Mouse (Mus musculus): ENCODE measurements at regions not wholly inside any gene's neighbourhood (a gene's known extent, or its start where the extent isn't known, plus 50 kb on each side); places are given as distances from the start of the nearest gene placed in this dataset.

- no peak for DNase-seq (ENCODE audit: low read depth)
Measured at GRCm38 (mm10) chr2:8628007-8628406, 1118.6 kb upstream of the Celf2 start.

DNA sequence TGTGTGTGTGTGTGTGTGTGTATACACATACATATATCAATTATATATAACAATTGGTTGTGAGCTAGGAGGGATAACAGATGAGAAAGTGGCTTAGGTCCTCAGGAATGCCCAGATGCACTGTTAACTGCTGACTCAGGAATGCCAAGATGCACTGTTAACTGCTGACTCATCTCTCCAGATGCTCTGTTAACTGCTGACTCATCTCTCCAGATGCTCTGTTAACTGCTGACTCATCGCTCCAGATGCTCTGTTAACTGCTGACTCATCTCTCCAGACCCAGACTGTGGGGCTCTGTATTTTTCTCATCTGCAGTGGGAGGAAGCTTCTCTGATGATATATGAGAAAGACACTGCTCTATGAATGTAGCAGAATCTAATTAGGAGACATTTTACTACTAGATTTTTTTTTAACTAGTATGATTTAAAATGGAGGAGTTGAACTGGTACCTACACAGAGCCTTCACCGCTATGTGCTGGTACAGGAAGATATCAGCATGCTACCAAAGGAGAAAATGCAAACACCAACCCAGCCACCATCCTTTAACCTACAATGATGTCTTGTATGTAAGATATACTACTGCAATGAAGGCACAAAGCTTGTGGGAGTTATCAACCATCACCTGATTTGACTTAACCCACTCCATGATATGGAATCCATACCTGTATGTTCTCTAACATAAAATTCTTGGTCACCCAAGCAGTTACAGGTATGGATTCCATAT lies 1119.3 kb upstream of the Celf2 start:
- no peak for DNase-seq (ENCODE audit: low read depth)

DNA sequence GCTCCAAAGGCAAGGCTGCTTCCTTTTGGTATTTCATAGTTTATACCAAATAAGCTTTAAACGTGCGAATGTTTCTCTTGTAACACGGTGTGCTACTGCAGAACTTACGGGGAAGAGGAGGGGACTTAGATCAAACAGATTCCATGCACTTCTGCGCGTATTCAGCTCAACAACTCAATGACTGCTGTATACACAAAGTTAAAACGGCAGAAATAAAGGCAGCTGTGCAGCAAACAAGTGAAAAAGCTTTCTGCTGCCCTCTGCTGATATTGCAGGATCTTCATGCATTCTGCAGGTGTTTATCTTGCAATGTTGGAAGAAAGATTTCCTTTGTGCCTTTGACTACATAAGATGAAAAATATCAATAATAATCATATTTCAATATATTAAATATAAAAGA lies 1128.7 kb upstream of the Celf2 start:
- no peak for DNase-seq (ENCODE audit: low read depth)

DNA sequence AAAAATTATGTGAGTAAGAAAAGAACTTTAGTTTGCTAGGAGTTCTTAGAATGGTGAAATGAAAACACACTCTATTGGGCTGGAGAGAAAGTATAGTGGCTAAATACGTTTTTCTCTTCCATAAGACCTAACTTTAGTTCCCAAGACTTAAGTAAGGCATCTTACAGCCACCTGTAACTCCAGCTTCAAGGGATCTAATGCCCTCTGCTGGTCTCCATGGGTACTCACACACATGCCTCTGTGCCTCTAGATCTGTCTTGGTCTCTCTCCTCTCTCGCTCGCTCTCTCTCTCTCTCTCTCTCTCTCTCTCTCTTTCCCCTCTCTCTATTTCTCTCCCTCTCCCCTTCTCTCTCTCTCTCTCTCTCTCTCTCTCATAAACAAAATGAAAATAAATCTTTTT lies 1129.9 kb upstream of the Celf2 start:
- peak; percentile 5 for DNase-seq (ENCODE audit: low read depth)

- DNase-seq (ENCODE audit: low read depth) = no peak
Measured at GRCm38 (mm10) chr2:8645463-8645862, 1136.1 kb upstream of the Celf2 start.

DNA sequence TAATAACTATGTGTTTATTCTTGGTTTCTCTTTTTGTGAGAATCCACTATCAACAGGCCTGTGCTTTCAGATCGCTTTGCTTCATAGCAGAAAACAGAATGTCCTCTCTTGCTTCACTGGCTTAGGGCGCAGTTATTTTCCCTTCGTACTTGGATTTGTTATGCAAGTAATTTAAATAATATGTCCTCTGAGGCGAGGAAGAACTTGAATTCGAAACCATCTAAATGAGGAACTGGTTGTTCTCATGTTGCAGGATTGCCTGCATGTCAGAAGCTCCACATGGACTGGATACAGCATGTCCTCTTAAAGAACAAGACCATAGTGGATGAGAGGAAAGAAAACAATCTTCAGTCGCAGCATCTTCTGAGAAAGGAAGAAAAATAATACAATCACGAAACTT lies 1151.2 kb upstream of the Celf2 start:
- no peak for DNase-seq (ENCODE audit: low read depth)

- peak; percentile 77 for DNase-seq (ENCODE audit: low read depth)
Measured at GRCm38 (mm10) chr2:8673751-8674378, 1164.5 kb upstream of the Celf2 start.

- DNase-seq (ENCODE audit: low read depth) = no peak
Measured at GRCm38 (mm10) chr2:8675537-8675936, 1166.2 kb upstream of the Celf2 start.

DNA sequence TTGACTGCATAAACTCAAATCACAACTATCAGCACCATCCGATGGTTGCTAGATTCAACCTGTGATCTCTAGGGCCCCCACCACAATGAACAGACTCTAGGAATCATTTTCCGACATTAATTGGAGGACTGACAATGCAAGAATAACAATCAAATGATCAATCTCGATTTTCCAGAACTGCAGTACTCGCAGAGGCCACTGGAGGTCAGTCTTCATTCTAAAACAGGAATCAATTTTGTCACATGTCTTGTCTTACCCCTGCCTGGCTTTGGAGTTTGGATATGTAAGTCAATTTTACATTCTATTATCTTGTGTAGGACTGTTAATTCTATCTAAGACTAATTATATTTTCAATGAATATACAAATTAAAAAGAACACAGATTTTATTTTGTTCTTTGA lies 1167.2 kb upstream of the Celf2 start:
- peak; percentile 39 for DNase-seq (ENCODE audit: low read depth)

DNA sequence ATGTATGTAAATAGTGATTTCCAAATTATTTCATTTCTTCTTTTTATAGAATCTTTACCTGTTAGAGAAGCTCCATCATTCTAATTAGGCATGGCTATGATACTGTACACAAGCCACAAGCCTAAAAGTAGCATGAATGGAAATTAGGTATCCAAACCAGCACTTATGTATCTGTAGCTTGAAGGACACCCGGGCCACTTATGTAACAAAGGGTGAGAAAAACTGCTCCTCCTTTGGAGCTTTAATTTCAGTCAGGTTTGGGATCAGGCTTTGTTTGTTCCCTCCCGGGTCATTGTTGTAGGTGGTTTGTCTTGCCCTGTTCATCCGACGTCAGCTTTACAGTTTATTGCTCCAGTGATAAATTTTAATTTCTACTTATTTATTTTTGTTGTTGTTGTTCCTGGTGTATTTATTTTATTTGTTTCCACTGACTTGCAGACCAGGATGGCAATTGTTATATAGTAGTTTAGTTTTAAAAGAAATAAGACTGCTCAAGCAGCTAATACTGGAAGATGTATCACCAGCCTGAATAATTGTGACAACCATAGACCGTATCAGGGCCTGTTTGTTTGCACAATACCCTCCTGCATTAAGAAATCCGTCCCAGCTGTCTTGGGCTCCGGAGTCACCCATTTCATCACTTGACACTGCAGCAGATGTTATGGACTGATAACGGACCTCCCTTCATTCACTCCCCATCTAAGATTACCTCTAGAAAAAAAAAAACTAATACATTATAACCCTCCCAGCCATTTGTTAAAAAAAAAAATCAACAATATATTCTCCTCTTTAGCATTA lies 1181.7 kb upstream of the Celf2 start:
- no peak for DNase-seq (ENCODE audit: low read depth)

GRCm38 (mm10) chr2:8729306-8729705 lies 1151.7 kb upstream of the 4930412O13Rik start:
- no peak for DNase-seq (ENCODE audit: low read depth)

DNA sequence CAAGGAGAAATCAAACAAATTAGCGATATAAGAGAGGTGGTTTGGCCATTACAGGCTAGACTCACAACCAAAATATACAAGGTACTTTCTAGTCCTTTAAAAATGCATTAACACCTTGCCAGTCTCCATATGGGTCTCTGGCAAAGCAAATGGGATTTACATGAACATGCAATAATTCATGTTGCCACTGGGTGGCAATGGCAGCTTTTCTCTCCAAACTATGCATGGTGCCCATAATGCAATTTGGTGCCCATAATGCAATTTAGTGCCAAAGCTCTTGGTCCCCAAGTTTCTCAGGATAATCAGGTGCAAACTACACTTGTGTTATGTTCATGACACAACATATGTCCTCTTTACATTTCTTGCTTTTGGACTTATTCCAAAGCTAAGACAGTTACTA lies 1126.9 kb upstream of the 4930412O13Rik start:
- DNase-seq (ENCODE audit: low read depth) = peak; percentile 68

DNA sequence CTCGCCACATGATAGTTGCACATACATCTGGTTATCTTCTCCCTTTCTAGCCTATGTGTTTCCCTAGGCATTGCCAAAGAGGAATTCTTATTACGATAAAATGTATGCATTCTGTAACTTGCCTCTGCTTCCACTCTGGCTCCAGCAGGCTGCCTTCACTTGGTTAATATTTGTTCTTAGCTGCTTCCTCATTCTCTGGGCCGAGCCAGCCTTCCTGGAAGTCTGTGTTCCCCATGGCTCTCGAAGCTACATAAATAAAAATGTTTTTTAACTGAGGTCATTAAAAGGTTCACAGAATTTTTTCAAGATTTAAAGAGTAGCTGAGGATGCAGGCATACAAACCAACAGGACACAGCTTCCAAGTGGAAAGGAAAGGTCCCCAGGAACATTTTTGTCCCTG lies 1124.5 kb upstream of the 4930412O13Rik start:
- DNase-seq (ENCODE audit: low read depth) = no peak

DNA sequence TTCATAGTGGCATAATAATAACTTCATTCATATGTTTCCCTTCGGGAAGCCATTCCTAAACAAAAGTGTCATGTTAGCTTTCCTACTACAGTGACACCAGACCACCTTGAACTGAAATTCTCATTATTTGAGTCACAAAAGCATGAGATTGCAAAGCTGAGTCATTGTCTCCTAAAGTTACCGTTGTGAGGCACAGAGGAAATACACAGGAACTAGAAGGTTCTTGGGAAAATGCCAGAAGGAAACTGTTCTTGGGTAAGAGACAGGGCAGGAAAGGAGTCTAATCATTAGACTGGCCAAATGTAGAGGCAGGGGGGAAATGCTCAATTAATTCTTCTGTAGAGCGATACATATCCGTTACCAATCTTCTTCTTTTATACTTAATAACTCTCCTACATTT lies 1110.4 kb upstream of the 4930412O13Rik start:
- no peak for DNase-seq (ENCODE audit: low read depth)

- no peak for DNase-seq (ENCODE audit: low read depth)
Measured at GRCm38 (mm10) chr2:8781152-8781935, 1099.7 kb upstream of the 4930412O13Rik start.

- DNase-seq (ENCODE audit: low read depth) = no peak
Measured at GRCm38 (mm10) chr2:8782225-8782624, 1098.8 kb upstream of the 4930412O13Rik start.

GRCm38 (mm10) chr2:8802061-8802460 lies 1079.0 kb upstream of the 4930412O13Rik start:
- no peak for DNase-seq (ENCODE audit: low read depth)

DNA sequence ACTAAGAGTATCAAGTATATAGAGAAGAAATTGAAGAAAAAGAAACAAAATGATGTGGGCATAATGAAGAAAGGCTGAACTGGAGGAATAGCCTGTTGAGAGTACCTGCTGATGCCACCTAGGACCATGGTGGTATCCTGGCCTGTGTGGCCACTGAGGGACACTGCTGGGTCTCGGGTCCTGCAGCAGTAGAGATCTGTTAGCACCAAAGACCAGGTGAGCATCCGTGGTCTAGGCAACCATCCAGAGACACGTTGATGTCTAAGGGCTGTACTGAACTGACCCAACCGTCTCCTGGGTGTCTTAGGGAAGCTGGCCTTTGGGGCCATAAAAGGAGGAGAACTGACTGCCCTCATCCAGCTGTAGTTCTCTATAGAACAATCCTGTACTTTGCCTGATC lies 1071.4 kb upstream of the 4930412O13Rik start:
- DNase-seq (ENCODE audit: low read depth) = no peak

GRCm38 (mm10) chr2:8818127-8818526 lies 1062.9 kb upstream of the 4930412O13Rik start:
- DNase-seq (ENCODE audit: low read depth) = no peak

DNA sequence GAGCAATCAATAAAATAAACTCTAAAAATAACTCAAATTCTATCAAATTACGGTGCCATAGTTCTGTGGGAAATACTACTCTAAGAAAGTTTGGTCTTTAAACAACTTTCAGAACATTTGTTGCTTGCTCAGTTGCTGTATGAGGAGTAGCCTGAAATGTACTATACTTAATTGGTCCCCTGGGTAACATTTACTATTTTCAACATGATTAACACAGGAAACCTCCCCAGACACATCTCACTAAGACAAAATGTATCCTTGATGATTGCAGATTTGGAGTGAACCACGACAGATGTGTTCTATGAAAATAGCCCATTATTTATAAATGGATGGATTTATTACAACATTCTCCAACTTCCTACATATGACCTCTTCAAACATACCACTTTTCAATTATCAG lies 1055.6 kb upstream of the 4930412O13Rik start:
- no peak for DNase-seq (ENCODE audit: low read depth)
